Mouse (Mus musculus) E14TG2a.4 (cell line): ENCODE results near the gene Grm5.

Source experiments
- CTCF ChIP-seq: conservative IDR thresholded peaks from 2 replicates; pipeline ENCODE4 v1.5.1; 2014; ENCODE audit warnings: low read length
- NANOG ChIP-seq: IDR thresholded peaks from 2 replicates; pipeline ENCODE4 v1.6.1; 2014; ENCODE audit warnings: borderline replicate concordance, low read length, mixed read lengths

DNA sequence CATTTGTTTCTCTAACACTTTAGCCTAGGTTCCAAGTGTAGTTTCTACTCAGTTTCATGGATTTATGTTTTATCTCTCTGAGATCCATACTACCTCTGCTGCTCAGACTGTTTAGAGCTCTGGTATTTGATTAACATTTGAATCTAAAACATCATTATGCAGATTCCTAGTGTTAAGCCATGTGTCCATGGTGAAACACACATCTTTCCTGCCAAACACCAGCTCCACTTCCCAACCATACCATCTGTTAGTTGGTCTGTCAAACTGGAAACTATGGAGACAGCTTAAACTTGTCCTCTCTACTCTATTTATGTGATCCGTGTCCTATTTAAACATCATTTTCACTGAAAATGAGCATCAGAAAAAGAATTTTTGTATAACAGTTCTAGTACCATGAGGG is 203.6 kb downstream of the Grm5 start:
- TF ChIP-seq CTCF (no peak), NANOG (no peak)
